Mouse (Mus musculus) hindbrain, embryonic 14.5 days (tissue): ENCODE results near the gene 3830403N18Rik. TPM values are rescaled to one million over a fixed set of nuclear protein-coding genes. Genes with fewer than 3 reads are reported as not detected.
"Not testable (repeated sequence)": the region's sequence is repeated elsewhere in the genome, so short reads cannot be mapped to it uniquely, and the experiment has no call there.

Experiments used
- ATAC-seq: fragments of 200-750 bp; cut with Nextera tagmentation; 2 replicates; pipeline ENCODE4 v1.8.0; 2017; ENCODE audit warnings: moderate number of reproducible peaks, mild to moderate bottlenecking, moderate TSS enrichment, moderate library complexity; ENCODE audit not compliant: low FRiP score
- DNase-seq: peaks from one replicate; pipeline ENCODE4 v3.0.0-alpha.2; 2015; ENCODE audit warnings: low spot score
- H3K27ac ChIP-seq: fragments of 300-500 bp; sonication (generic); 2 replicates; pipeline ENCODE4 v1.5.1; 2014; ENCODE audit warnings: mild to moderate bottlenecking, moderate library complexity
- H3K27me3 ChIP-seq: fragments of 300-500 bp; sonication (generic); 2 replicates; pipeline ENCODE4 v1.6.1; 2014; ENCODE audit warnings: mild to moderate bottlenecking, low read length, mixed read lengths; ENCODE audit not compliant: control insufficient read depth, insufficient read depth
- H3K36me3 ChIP-seq: fragments of 300-500 bp; sonication (generic); replicated peaks from 2 replicates; pipeline ENCODE4 v1.6.1; 2014; ENCODE audit not compliant: control insufficient read depth, insufficient read depth
- H3K4me1 ChIP-seq: fragments of 300-500 bp; sonication (generic); replicated peaks from 2 replicates; pipeline ENCODE4 v1.6.1; 2014; ENCODE audit warnings: antibody characterized with exemption, low read length, mixed read lengths; ENCODE audit not compliant: control insufficient read depth, insufficient read depth
- H3K4me2 ChIP-seq: fragments of 300-500 bp; sonication (generic); replicated peaks from 2 replicates; pipeline ENCODE4 v1.6.1; 2014; ENCODE audit warnings: mild to moderate bottlenecking, moderate library complexity
- H3K4me3 ChIP-seq: fragments of 300-500 bp; sonication (generic); replicated peaks from 2 replicates; pipeline ENCODE4 v1.5.1; 2014; ENCODE audit warnings: mild to moderate bottlenecking, low read length
- H3K9ac ChIP-seq: fragments of 300-500 bp; sonication (generic); 2 replicates; pipeline ENCODE4 v1.6.1; 2014
- H3K9me3 ChIP-seq: fragments of 300-500 bp; sonication (generic); 2 replicates; pipeline ENCODE4 v1.6.1; 2016; ENCODE audit warnings: low read length; ENCODE audit not compliant: control insufficient read depth
- WGBS: fragments of 180-500 bp; shearing (Covaris S2); extraction: QIAGEN DNeasy Blood & Tissue Kit; methylation state at CpG from one replicate; pipeline ENCODE4 v1.1.7; 2014; 5-methylcytosine and 5-hydroxymethylcytosine counted together
- polyA plus RNA-seq: library from polyadenylated mRNA; unstranded; fragments of >200 nt; fragmentation: Nextera tagmentation; extraction: Ambion mirVana; gene quantifications from 2 replicates; pipeline ENCODE4 v1.2.1, GENCODE M21; 2014

The 3830403N18Rik gene
- polyA plus RNA-seq, result 0.32 and 0.61 TPM in 2 replicates

DNA sequence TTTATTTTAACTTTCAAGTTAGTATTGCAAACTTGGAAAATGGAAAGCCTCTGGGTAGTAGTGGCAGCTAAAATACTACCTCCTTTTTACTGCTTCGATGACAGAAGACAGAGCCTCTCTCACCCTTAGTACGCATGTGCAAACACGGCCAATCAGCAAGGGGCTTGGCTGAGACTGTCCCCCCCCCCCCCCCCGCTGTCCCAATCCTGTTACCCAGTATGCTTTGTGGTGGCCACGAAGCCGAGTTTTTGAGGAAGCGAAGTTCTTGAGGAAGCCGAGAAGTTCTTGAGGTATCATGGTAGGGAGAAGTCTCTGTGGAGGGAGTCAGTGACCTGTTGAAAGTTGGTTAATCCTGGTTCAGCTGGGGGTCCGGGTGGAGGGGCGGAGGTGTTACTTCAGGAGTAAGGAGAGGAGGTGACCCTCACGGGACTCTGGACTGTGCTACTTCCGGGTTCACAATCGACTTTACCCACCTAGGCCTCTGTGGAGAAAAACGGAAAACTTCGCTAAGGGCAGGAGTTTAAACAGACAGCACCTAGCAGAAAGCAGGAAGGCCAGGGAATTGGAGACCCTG is at the start of gene 3830403N18Rik:
Gene 3830403N18Rik (plus strand): TSS at position 237 of the 574 bp plus-strand sequence.
- WGBS, result 82% methylated on average over 10 of the region's 15 CpGs
- not testable (repeated sequence) for ATAC-seq, H3K27ac ChIP-seq, H3K36me3 ChIP-seq, DNase-seq, H3K27me3 ChIP-seq, H3K4me3 ChIP-seq, H3K9ac ChIP-seq, H3K9me3 ChIP-seq, H3K4me2 ChIP-seq, H3K4me1 ChIP-seq

DNA sequence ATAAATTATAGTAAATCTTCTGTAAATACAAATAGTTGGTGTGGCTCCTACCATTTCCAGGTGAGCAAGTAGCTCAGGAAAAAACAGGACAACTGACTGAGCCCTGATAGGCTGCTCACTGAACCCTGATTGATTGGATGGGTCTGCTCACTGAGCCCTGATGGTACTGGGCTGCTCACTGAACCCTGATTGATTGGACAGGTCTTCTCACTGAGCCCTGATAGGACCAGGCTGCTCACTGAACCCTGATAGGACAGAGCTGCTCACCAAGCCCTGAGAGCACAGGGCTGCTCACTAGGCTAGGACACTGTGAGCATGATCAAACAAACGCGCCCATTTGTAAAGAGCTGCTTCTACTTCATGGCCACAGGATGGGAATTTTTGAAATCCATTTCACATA is 15.0 kb downstream of the 3830403N18Rik start:
- DNase-seq, result no peak
- no peaks in the 10 kb centered on the region for H3K9me3 ChIP-seq
- no peaks in the 10 kb centered on the region for H3K27me3 ChIP-seq
- H3K9ac ChIP-seq, result no peak overlapping the region
- no peak overlapping the region for H3K4me2 ChIP-seq
- no peak overlapping the region for H3K4me3 ChIP-seq
- peak; percentile 71; the same call in 1 of the 2 replicates for ATAC-seq
- H3K4me1 ChIP-seq, result no peaks in the 10 kb centered on the region
- H3K27ac ChIP-seq, result no peak overlapping the region
- H3K36me3 ChIP-seq, result no peaks in the 10 kb centered on the region
- 89% methylated on average over 2 of the region's 2 CpGs for WGBS

DNA sequence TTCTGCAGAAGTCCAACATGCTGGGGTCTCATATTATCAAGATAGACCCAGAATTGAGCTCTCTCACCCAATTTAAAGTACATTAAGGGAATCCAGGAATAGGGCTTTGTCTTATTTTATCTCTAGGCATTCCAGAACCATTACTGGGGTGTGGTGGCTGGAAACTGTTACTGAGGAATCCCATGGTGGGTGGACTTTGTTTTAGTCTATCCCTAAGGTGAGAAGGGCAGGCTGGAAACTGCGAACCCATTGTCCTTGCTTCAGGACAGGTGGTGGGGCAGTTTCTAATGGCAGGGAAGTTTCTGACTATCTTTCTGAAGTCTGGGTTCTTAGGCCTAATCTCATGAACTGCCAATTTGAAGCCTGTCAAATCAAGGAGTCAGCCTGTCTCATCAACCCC is 50.1 kb downstream of the 3830403N18Rik start:
- not testable (repeated sequence) for H3K9me3 ChIP-seq, H3K36me3 ChIP-seq, H3K27me3 ChIP-seq, H3K4me1 ChIP-seq, H3K4me2 ChIP-seq, H3K4me3 ChIP-seq, H3K27ac ChIP-seq, H3K9ac ChIP-seq, DNase-seq, ATAC-seq
- no CpG with 5 or more reads among the region's 1 CpGs for WGBS

Other genes with a start within 250 kb of the 3830403N18Rik start
- gene Gm773, start 76.3 kb downstream of the 3830403N18Rik start, polyA plus RNA-seq, result not detected in 2 replicates
- 5.0 and 7.8 TPM in 2 replicates for gene Zfp449, start 209.8 kb downstream of the 3830403N18Rik start, polyA plus RNA-seq
- 30.2 and 34.4 TPM in 2 replicates for gene Smim10l2a, start 238.0 kb downstream of the 3830403N18Rik start, polyA plus RNA-seq